Mouse (Mus musculus) heart, embryonic 10.5 days (tissue): ENCODE measurements around the gene Shc2. TPM values are rescaled to one million over a fixed set of nuclear protein-coding genes. Genes with fewer than 3 reads are reported as not detected.
A peak's percentile ranks its signal among the peaks of the same experiment; 100 is the strongest.

Source experiments
- DNase-seq: peaks from one replicate; pipeline ENCODE4 v3.0.0-alpha.2; 2017; ENCODE audit warnings: low spot score
- H3K27ac ChIP-seq: fragments of 300-500 bp; sonication (generic); 2 replicates; pipeline ENCODE4 v1.5.1; 2016; ENCODE audit warnings: mild to moderate bottlenecking
- H3K27me3 ChIP-seq: fragments of 300-500 bp; sonication (generic); 2 replicates; pipeline ENCODE4 v1.6.1; 2016; ENCODE audit warnings: mild to moderate bottlenecking; ENCODE audit not compliant: poor library complexity, insufficient read depth, severe bottlenecking
- H3K36me3 ChIP-seq: fragments of 300-500 bp; sonication (generic); 2 replicates; pipeline ENCODE4 v1.6.1; 2016; ENCODE audit warnings: mild to moderate bottlenecking, moderate library complexity
- H3K4me1 ChIP-seq: fragments of 300-500 bp; sonication (generic); 2 replicates; pipeline ENCODE4 v1.6.1; 2016; ENCODE audit warnings: mild to moderate bottlenecking
- H3K4me3 ChIP-seq: fragments of 300-500 bp; sonication (generic); 2 replicates; pipeline ENCODE4 v1.5.1; 2016; ENCODE audit warnings: mild to moderate bottlenecking, moderate library complexity
- H3K9me3 ChIP-seq: fragments of 300-500 bp; sonication (generic); 2 replicates; pipeline ENCODE4 v1.6.1; 2016; ENCODE audit warnings: mild to moderate bottlenecking, moderate library complexity
- WGBS: fragments of 180-500 bp; shearing (Covaris S2); methylation state at CpG from one replicate; pipeline ENCODE4 v1.1.7; 2016; 5-methylcytosine and 5-hydroxymethylcytosine counted together
- polyA plus RNA-seq: library from polyadenylated mRNA; unstranded; fragments of >200 nt; fragmentation: Nextera tagmentation; extraction: Ambion mirVana; gene quantifications from 2 replicates; pipeline ENCODE4 v1.2.1, GENCODE M21; 2016

The Shc2 gene
- polyA plus RNA-seq: 2.7 and 6.3 TPM in 2 replicates

GRCm38 (mm10) chr10:79637128-79638110 is at the start of gene Shc2:
Gene Shc2 (minus strand): TSS chr10:79637918.
- Histone ChIP-seq H3K36me3 (no peaks in the 10 kb centered on the region), H3K9me3 (no peaks in the 10 kb centered on the region), H3K4me1 (peaks cover 36% of the 10 kb centered on the region), H3K27me3 (peaks cover 48% of the 10 kb centered on the region), H3K4me3 (peak within 1 kb of the TSS; percentile 88), H3K27ac (peak within 1 kb of the TSS; percentile 88)
- WGBS: under 1% methylated on average over 109 of the region's 116 CpGs
- no peak for DNase-seq

- no peak overlapping the region for H3K27ac ChIP-seq
- peaks cover 65% of the 10 kb centered on the region for H3K36me3 ChIP-seq
These were observed 49.8 kb upstream of the Shc2 start for GRCm38 (mm10) chr10:79687513-79687912.

GRCm38 (mm10) chr10:79686691-79687090 is 49.0 kb upstream of the Shc2 start:
- DNase-seq: no peak
- Histone ChIP-seq H3K27me3 (no peaks in the 10 kb centered on the region), H3K4me1 (peaks cover 36% of the 10 kb centered on the region), H3K27ac (peak overlapping the region; percentile 43; the same call in 1 of the 2 replicates), H3K4me3 (no peak overlapping the region; the same call in 1 of the 2 replicates), H3K9me3 (no peaks in the 10 kb centered on the region), H3K36me3 (peaks cover 60% of the 10 kb centered on the region)
- 81% methylated on average over 1 of the region's 1 CpGs for WGBS

More at GRCm38 (mm10) chr10:79687513-79687912, 49.8 kb upstream of the Shc2 start:
- 96% methylated on average over 6 of the region's 6 CpGs for whole genome bisulfite sequencing
- DNase-seq: no peak
- peaks cover 33% of the 10 kb centered on the region for H3K4me1 ChIP-seq
- H3K4me3 ChIP-seq: no peak overlapping the region
- H3K27me3 ChIP-seq: no peaks in the 10 kb centered on the region
- no peaks in the 10 kb centered on the region for H3K9me3 ChIP-seq

- 89% methylated on average over 2 of the region's 2 CpGs for WGBS
- peak overlapping the region; percentile 43; the same call in 1 of the 2 replicates for H3K27ac ChIP-seq
These were observed 48.5 kb upstream of the Shc2 start for GRCm38 (mm10) chr10:79686219-79686618.

GRCm38 (mm10) chr10:79684770-79685600 is 47.3 kb upstream of the Shc2 start:
- Histone ChIP-seq H3K4me1 (peaks cover 49% of the 10 kb centered on the region), H3K27me3 (no peaks in the 10 kb centered on the region), H3K27ac (peak overlapping the region; percentile 90; the same call in 1 of the 2 replicates), H3K9me3 (no peaks in the 10 kb centered on the region), H3K36me3 (peaks cover 60% of the 10 kb centered on the region), H3K4me3 (no peak overlapping the region)
- peak; percentile 72 for DNase-seq
- WGBS: 92% methylated on average over 25 of the region's 25 CpGs

More at GRCm38 (mm10) chr10:79686219-79686618, 48.5 kb upstream of the Shc2 start:
- no peak overlapping the region for H3K4me3 ChIP-seq
- no peaks in the 10 kb centered on the region for H3K27me3 ChIP-seq
- peaks cover 60% of the 10 kb centered on the region for H3K36me3 ChIP-seq
- peaks cover 40% of the 10 kb centered on the region for H3K4me1 ChIP-seq
- DNase-seq: no peak
- no peaks in the 10 kb centered on the region for H3K9me3 ChIP-seq

- Histone ChIP-seq H3K27ac (peak overlapping the region; percentile 90), H3K27me3 (no peaks in the 10 kb centered on the region; the same call in 1 of the 2 replicates), H3K4me1 (peaks cover 49% of the 10 kb centered on the region), H3K9me3 (no peaks in the 10 kb centered on the region), H3K4me3 (peak overlapping the region; percentile 85), H3K36me3 (peaks cover 52% of the 10 kb centered on the region)
- DNase-seq: peak; percentile 79
- 80% methylated on average over 6 of the region's 6 CpGs for WGBS
These were observed 46.3 kb upstream of the Shc2 start for GRCm38 (mm10) chr10:79683726-79684640.

GRCm38 (mm10) chr10:79682916-79683582 is 45.3 kb upstream of the Shc2 start:
- Histone ChIP-seq H3K4me3 (peak overlapping the region; percentile 85), H3K4me1 (peaks cover 49% of the 10 kb centered on the region), H3K27ac (peak overlapping the region; percentile 90), H3K36me3 (peaks cover 43% of the 10 kb centered on the region), H3K9me3 (no peaks in the 10 kb centered on the region), H3K27me3 (no peaks in the 10 kb centered on the region; the same call in 1 of the 2 replicates)
- peak; percentile 89 for DNase-seq
- whole genome bisulfite sequencing: 10% methylated on average over 10 of the region's 10 CpGs

GRCm38 (mm10) chr10:79682551-79682915 is 44.8 kb upstream of the Shc2 start:
- H3K4me3 ChIP-seq: peak overlapping the region; percentile 85
- H3K36me3 ChIP-seq: peaks cover 38% of the 10 kb centered on the region
- H3K27ac ChIP-seq: peak overlapping the region; percentile 90
- under 1% methylated on average over 10 of the region's 10 CpGs for WGBS
- H3K4me1 ChIP-seq: peaks cover 49% of the 10 kb centered on the region
- DNase-seq: peak; percentile 84
- H3K27me3 ChIP-seq: no peaks in the 10 kb centered on the region; the same call in 1 of the 2 replicates
- no peaks in the 10 kb centered on the region for H3K9me3 ChIP-seq

GRCm38 (mm10) chr10:79681591-79682245 is 44.0 kb upstream of the Shc2 start, which contains the start of gene Cdc34:
Gene Cdc34 (plus strand): TSS chr10:79682195.
- H3K9me3 ChIP-seq: no peaks in the 10 kb centered on the region
- peak within 1 kb of the TSS; percentile 90 for H3K27ac ChIP-seq
- peak; percentile 99 for DNase-seq
- under 1% methylated on average over 84 of the region's 84 CpGs for WGBS
- H3K4me1 ChIP-seq: peaks cover 44% of the 10 kb centered on the region
- peak within 1 kb of the TSS; percentile 85 for H3K4me3 ChIP-seq
- H3K36me3 ChIP-seq: peaks cover 30% of the 10 kb centered on the region
- H3K27me3 ChIP-seq: no peaks in the 10 kb centered on the region; the same call in 1 of the 2 replicates

GRCm38 (mm10) chr10:79680606-79681495 is 43.1 kb upstream of the Shc2 start:
- Histone ChIP-seq H3K27ac (peak overlapping the region; percentile 90), H3K9me3 (no peaks in the 10 kb centered on the region), H3K27me3 (no peaks in the 10 kb centered on the region; the same call in 1 of the 2 replicates), H3K4me1 (peaks cover 41% of the 10 kb centered on the region), H3K4me3 (peak overlapping the region; percentile 85), H3K36me3 (peaks cover 23% of the 10 kb centered on the region)
- 33% methylated on average over 11 of the region's 11 CpGs for WGBS
- DNase-seq: peak; percentile 74
